ENCODE assay signal across 9 mouse cellular contexts in genomic region chr13:83724995-83725394, GRCm38 (mm10).
DNase-seq lines count a peak whose midpoint lies in the region; ATAC-seq and TF ChIP-seq lines count a peak whose summit lies in the region.
"Had no signal": no experiment of that assay in that cellular context is flagged by ENCODE, and none has a peak within 500 bp of the region (broad histone marks: within the 10 kb centered on the region; RNA-seq: fewer than 3 reads in every experiment).

No protein-coding gene starts in this region.

- TF ChIP-seq CTCF in MEL (IDR thresholded peaks at IDR 0.05 in 2 of 3, conservative IDR thresholded peaks at IDR 0.05 in 1 of 3; ENCODE audit: control insufficient read depth in 1 of 3, insufficient read depth in 1 of 3, low read depth in 2 of 3, low read length in 3 of 3, poor library complexity in 1 of 3, severe bottlenecking in 1 of 3) = peak; percentile 80 to 99 (median 95)

- H3K4me3 ChIP-seq in heart, embryonic 15.5 days = no peak overlapping the region
- H3K4me3 ChIP-seq in heart, embryonic 11.5 days (ENCODE audit: low read depth, low read length) = no peak overlapping the region
- H3K4me3 ChIP-seq in MEL (ENCODE audit: control insufficient read depth in 1 of 2, insufficient read depth in 1 of 2, low read depth in 2 of 2, low read length in 2 of 2) = peak overlapping the region; percentile 47 to 84
- peak overlapping the region; percentile 90 for H3K4me3 ChIP-seq in hindbrain, embryonic 11.5 days (ENCODE audit: low read depth, low read length)
- H3K4me3 ChIP-seq in neural tube, embryonic 11.5 days (ENCODE audit: low read depth, low read length) = peak overlapping the region; percentile 61
- H3K4me3 ChIP-seq: limb, embryonic 13.5 days had no signal

- H3K27me3 ChIP-seq in heart, embryonic 15.5 days = peaks cover 94% of the 10 kb centered on the region
- peaks cover 81% of the 10 kb centered on the region for H3K27me3 ChIP-seq in heart, embryonic 11.5 days (ENCODE audit: control insufficient read depth, insufficient read depth, low read length)
- no peaks in the 10 kb centered on the region for H3K27me3 ChIP-seq in MEL (ENCODE audit: control insufficient read depth in 1 of 2, insufficient read depth in 2 of 2, low read length in 2 of 2)
- H3K27me3 ChIP-seq in hindbrain, embryonic 11.5 days (ENCODE audit: control insufficient read depth, insufficient read depth, low read length) = peaks cover 12% of the 10 kb centered on the region
- peaks cover 29% of the 10 kb centered on the region for H3K27me3 ChIP-seq in neural tube, embryonic 11.5 days (ENCODE audit: control insufficient read depth, insufficient read depth, low read length)

- intact Hi-C loops in left cerebral cortex, postnatal 4 days (cut with DNase I) = loop anchor here (5.0 to 10.0 kb wide), 2 partner anchors 198 to 840 kb away; no protein-coding TSS in a partner anchor

- H3K4me2 ChIP-seq in heart, embryonic 15.5 days = no peak overlapping the region
- H3K4me2 ChIP-seq in heart, embryonic 11.5 days = no peak overlapping the region
- H3K4me2 ChIP-seq in hindbrain, embryonic 11.5 days (replicated peaks; ENCODE audit: low read depth, low read length) = peak overlapping the region; percentile 60
- H3K4me2 ChIP-seq in neural tube, embryonic 11.5 days (ENCODE audit: low read depth) = peak overlapping the region; percentile 55
- H3K4me2 ChIP-seq: limb, embryonic 13.5 days had no signal

- no peak for TF ChIP-seq EP300 in MEL (IDR thresholded peaks at IDR 0.05; ENCODE audit: low read depth in 1 of 2, low read length in 2 of 2)

- DNase-seq in MEL (ENCODE audit: low read depth, low spot score) (peak; percentile 85), adipocyte (ENCODE audit: low spot score) (no peak)
- peak; percentile 93 to 94 for DNase-seq in cerebellum, postnatal 25 days
- DNase-seq in hindbrain, embryonic 11.5 days (ENCODE audit: low spot score) = peak; percentile 93
- DNase-seq in left cerebral cortex, postnatal 4 days = peak; percentile 92
- peak; percentile 90 for DNase-seq in neural tube, embryonic 11.5 days (ENCODE audit: low spot score)

- WGBS in heart, embryonic 15.5 days = 1% methylated on average over 11 of the region's 11 CpGs
- WGBS in heart, embryonic 11.5 days (ENCODE audit: insufficient replicate concordance) = 1% methylated on average over 11 of the region's 11 CpGs
- WGBS in hindbrain, embryonic 11.5 days = 1% methylated on average over 11 of the region's 11 CpGs
- WGBS in neural tube, embryonic 11.5 days = under 1% methylated on average over 11 of the region's 11 CpGs

- no peak overlapping the region for H3K9ac ChIP-seq in heart, embryonic 15.5 days
- H3K9ac ChIP-seq in heart, embryonic 11.5 days (ENCODE audit: low read depth, low read length) = no peak overlapping the region
- peak overlapping the region; percentile 47 for H3K9ac ChIP-seq in MEL (ENCODE audit: control insufficient read depth, low read depth, low read length, poor library complexity, severe bottlenecking)
- peak overlapping the region; percentile 96 for H3K9ac ChIP-seq in hindbrain, embryonic 11.5 days (ENCODE audit: low read depth, low read length)
- peak overlapping the region; percentile 86 for H3K9ac ChIP-seq in neural tube, embryonic 11.5 days (ENCODE audit: low read length)
- H3K9ac ChIP-seq: limb, embryonic 13.5 days had no signal

- ATAC-seq in heart, embryonic 15.5 days (replicated peaks; ENCODE audit: insufficient number of reproducible peaks, insufficient read depth, low FRiP score, low read depth) = peak; percentile 63; the same call in 1 of the 2 replicates
- no peak for ATAC-seq in heart, embryonic 11.5 days (replicated peaks; ENCODE audit: insufficient number of reproducible peaks, low FRiP score, low TSS enrichment)
- ATAC-seq in hindbrain, embryonic 11.5 days (ENCODE audit: low FRiP score) = peak; percentile 28
- ATAC-seq in neural tube, embryonic 11.5 days (ENCODE audit: insufficient read depth, low FRiP score, low TSS enrichment) = peak; percentile 35

- peaks cover 20% of the 10 kb centered on the region for H3K4me1 ChIP-seq in heart, embryonic 15.5 days (replicated peaks)
- peaks cover 6% of the 10 kb centered on the region for H3K4me1 ChIP-seq in heart, embryonic 11.5 days (ENCODE audit: control insufficient read depth, insufficient read depth, low read length)
- H3K4me1 ChIP-seq in MEL (ENCODE audit: control insufficient read depth in 1 of 2, insufficient read depth in 2 of 2, low read length in 2 of 2) = peaks cover 2 to 4% of the 10 kb centered on the region in 2 experiments; a peak in 2 of 4 replicates
- H3K4me1 ChIP-seq in hindbrain, embryonic 11.5 days (replicated peaks; ENCODE audit: control insufficient read depth, insufficient read depth, low read length) = no peaks in the 10 kb centered on the region
- H3K4me1 ChIP-seq in neural tube, embryonic 11.5 days (ENCODE audit: control insufficient read depth, insufficient read depth, low read length) = no peaks in the 10 kb centered on the region

- H3K27ac ChIP-seq in heart, embryonic 15.5 days = no peak overlapping the region
- H3K27ac ChIP-seq in heart, embryonic 11.5 days (ENCODE audit: low read depth, low read length) = no peak overlapping the region
- no peak overlapping the region for H3K27ac ChIP-seq in MEL (ENCODE audit: control insufficient read depth, low read depth, low read length)
- peak overlapping the region; percentile 100 for H3K27ac ChIP-seq in hindbrain, embryonic 11.5 days (ENCODE audit: low read depth, low read length)
- H3K27ac ChIP-seq in neural tube, embryonic 11.5 days (ENCODE audit: low read depth, low read length) = peak overlapping the region; percentile 100
- H3K27ac ChIP-seq: limb, embryonic 13.5 days had no signal

- H3K9me3 ChIP-seq in heart, embryonic 15.5 days (replicated peaks) = 0 out of 2 replicates have a peak, but pooled peaks cover 3% of the 10 kb centered on the region
- H3K9me3 ChIP-seq in heart, embryonic 11.5 days (replicated peaks; ENCODE audit: control insufficient read depth, low read length) = no peaks in the 10 kb centered on the region
- H3K9me3 ChIP-seq in MEL (replicated peaks; ENCODE audit: insufficient read depth, low read length) = no peaks in the 10 kb centered on the region
- H3K9me3 ChIP-seq in hindbrain, embryonic 11.5 days (ENCODE audit: control insufficient read depth, low read length) = no peaks in the 10 kb centered on the region
- H3K9me3 ChIP-seq in neural tube, embryonic 11.5 days (ENCODE audit: control insufficient read depth, low read length) = no peaks in the 10 kb centered on the region
- H3K9me3 ChIP-seq: limb, embryonic 13.5 days had no signal

- TF ChIP-seq POLR2A in MEL (IDR thresholded peaks at IDR 0.05; ENCODE audit: control insufficient read depth in 1 of 2, insufficient read depth in 1 of 2, low read depth in 1 of 2, low read length in 2 of 2, poor library complexity in 1 of 2) = no peak

- peaks cover 2% of the 10 kb centered on the region; the same call in 1 of the 2 replicates for H3K79me2 ChIP-seq in MEL (ENCODE audit: control insufficient read depth, insufficient read depth, low read length, poor library complexity)

- peak; percentile 97 for TF ChIP-seq RAD21 in MEL (IDR thresholded peaks at IDR 0.05; ENCODE audit: low read depth, low read length)

- H3K36me3 ChIP-seq in heart, embryonic 15.5 days = no peaks in the 10 kb centered on the region
- H3K36me3 ChIP-seq in heart, embryonic 11.5 days (ENCODE audit: control insufficient read depth, insufficient read depth, low read length) = no peaks in the 10 kb centered on the region
- H3K36me3 ChIP-seq in MEL (ENCODE audit: control insufficient read depth in 1 of 2, insufficient read depth in 2 of 2, low read length in 2 of 2) = peaks cover 0 to 2% of the 10 kb centered on the region in 2 experiments; a peak in 1 of 4 replicates
- no peaks in the 10 kb centered on the region for H3K36me3 ChIP-seq in hindbrain, embryonic 11.5 days (ENCODE audit: control insufficient read depth, insufficient read depth, low read length)
- no peaks in the 10 kb centered on the region for H3K36me3 ChIP-seq in neural tube, embryonic 11.5 days (ENCODE audit: control insufficient read depth, insufficient read depth, low read length)
- H3K36me3 ChIP-seq: limb, embryonic 13.5 days had no signal

TF ChIP-seq in MEL, 35 proteins besides CTCF, POLR2A, EP300 and RAD21:
- TF ChIP-seq SMC3 (IDR thresholded peaks at IDR 0.05; ENCODE audit: low read depth, low read length) (peak; percentile 89), MAX (IDR thresholded peaks at IDR 0.05; ENCODE audit: low read length) (no peak), SIN3A (IDR thresholded peaks at IDR 0.05; ENCODE audit: low read length) (0 out of 2 replicates have a peak, but pooled peaks have one; percentile 30), MAZ (IDR thresholded peaks at IDR 0.05; ENCODE audit: low read depth, low read length) (peak; percentile 42; the same call in 1 of the 2 replicates), ZC3H11A (IDR thresholded peaks at IDR 0.05; ENCODE audit: low read depth, low read length) (peak; percentile 92), POLR2AphosphoS2 (IDR thresholded peaks at IDR 0.05; ENCODE audit: low read length) (no peak)

Comparison
In these comparisons a context has a peak if more than half of its experiments do, and no peak if none do; other contexts are left out.
1. H3K27ac ChIP-seq: peak in hindbrain, embryonic 11.5 days (single experiment) and neural tube, embryonic 11.5 days (single experiment); none in heart, embryonic 15.5 days (single experiment), heart, embryonic 11.5 days (single experiment) and MEL (single experiment).
2. H3K4me2 ChIP-seq: peak in hindbrain, embryonic 11.5 days (single experiment) and neural tube, embryonic 11.5 days (single experiment); none in heart, embryonic 15.5 days (single experiment) and heart, embryonic 11.5 days (single experiment).
3. H3K4me3 ChIP-seq: peak in MEL (2 of 2), hindbrain, embryonic 11.5 days (single experiment) and neural tube, embryonic 11.5 days (single experiment); none in heart, embryonic 15.5 days (single experiment) and heart, embryonic 11.5 days (single experiment).
4. H3K9ac ChIP-seq: peak in MEL (single experiment), hindbrain, embryonic 11.5 days (single experiment) and neural tube, embryonic 11.5 days (single experiment); none in heart, embryonic 15.5 days (single experiment) and heart, embryonic 11.5 days (single experiment).